Mouse (Mus musculus) liver, adult 2 months (tissue): ENCODE measurements around the gene Auts2.

Experiments
- CTCF ChIP-seq: fragments of 200-500 bp; IDR thresholded peaks from 2 replicates; pipeline ENCODE4 v1.5.1; 2011; ENCODE audit warnings: low read depth, low read length, control low read depth
- POLR2A ChIP-seq: fragments of 200-500 bp; IDR thresholded peaks from 2 replicates; pipeline ENCODE4 v1.6.1; 2011; ENCODE audit warnings: low read length, control low read depth; ENCODE audit not compliant: insufficient read depth; ENCODE audit errors: extremely low read depth

GRCm38 (mm10) chr5:132323608-132324007 lies 219.5 kb downstream of the Auts2 start:
- TF ChIP-seq POLR2A (no peak), CTCF (no peak)
